Mouse (Mus musculus) gastrocnemius, postnatal 36 days (tissue): ENCODE measurements around the gene Rpp30. TPM values are rescaled to one million over a fixed set of nuclear protein-coding genes. Genes with fewer than 3 reads are reported as not detected.

Source experiments
- DNase-seq, 2 experiments: peaks; one replicate each; pipeline ENCODE4 v3.0.0; 2022
- intact Hi-C: fragments of 180-260 bp; cut with DNase I; formaldehyde crosslinking; loops from one replicate; pipeline ENCODE4 v1.15.1; 2025
- total RNA-seq, 2 experiments: library from RNA; stranded (reverse); gene quantifications; 2 replicates each; pipeline ENCODE4 v1.2.3; 2021

Rpp30 gene
- total RNA-seq, 2 experiments from 2014 or later, result 14.7 to 17.3 TPM

- peak in 1 of 2 experiments; percentile 19 for DNase-seq
- intact Hi-C loops, result no loop called here
Observed at GRCm38 (mm10) chr19:36119783-36120471, 36.4 kb downstream of the Rpp30 start, which contains the start of gene Ankrd1. Gene Ankrd1, minus strand, starts transcription at chr19:36120099.

GRCm38 (mm10) chr19:36124203-36124602 lies 40.7 kb downstream of the Rpp30 start:
- intact Hi-C loops, result no loop called here

GRCm38 (mm10) chr19:36128440-36128839 lies 44.9 kb downstream of the Rpp30 start:
- DNase-seq, result no peak
- intact Hi-C loops, result no loop called here

More at GRCm38 (mm10) chr19:36124203-36124602, 40.7 kb downstream of the Rpp30 start:
- no peak for DNase-seq

- peak in 1 of 2 experiments; percentile 12 for DNase-seq
Observed at GRCm38 (mm10) chr19:36129213-36129612, 45.7 kb downstream of the Rpp30 start.

GRCm38 (mm10) chr19:36129643-36130042 lies 46.1 kb downstream of the Rpp30 start:
- intact Hi-C loops, result no loop called here
- DNase-seq, result no peak

More at GRCm38 (mm10) chr19:36129213-36129612, 45.7 kb downstream of the Rpp30 start:
- intact Hi-C loops, result no loop called here

GRCm38 (mm10) chr19:36130181-36130580 lies 46.7 kb downstream of the Rpp30 start:
- no peak for DNase-seq
- intact Hi-C loops, result no loop called here

- DNase-seq, result no peak
- intact Hi-C loops, result no loop called here
Observed at GRCm38 (mm10) chr19:36131990-36132389, 48.5 kb downstream of the Rpp30 start.

- DNase-seq, result no peak
- intact Hi-C loops, result no loop called here
Observed at GRCm38 (mm10) chr19:36133064-36133463, 49.5 kb downstream of the Rpp30 start.

- intact Hi-C loops, result no loop called here
- no peak for DNase-seq
Observed at GRCm38 (mm10) chr19:36133731-36134130, 50.2 kb downstream of the Rpp30 start.

- intact Hi-C loops, result no loop called here
Observed at GRCm38 (mm10) chr19:36143571-36143970, 60.1 kb downstream of the Rpp30 start.

GRCm38 (mm10) chr19:36148578-36148977 lies 65.1 kb downstream of the Rpp30 start:
- intact Hi-C loops, result no loop called here
- DNase-seq, result no peak

More at GRCm38 (mm10) chr19:36143571-36143970, 60.1 kb downstream of the Rpp30 start:
- no peak for DNase-seq

- intact Hi-C loops, result no loop called here
- no peak for DNase-seq
Observed at GRCm38 (mm10) chr19:36150241-36151007, 66.9 kb downstream of the Rpp30 start.

Other genes with a start within 250 kb of the Rpp30 start
- under 1 TPM; 0.48 to 0.72 TPM for gene Htr7, start 26.2 kb upstream of the Rpp30 start, total RNA-seq
- gene Ankrd1, start 36.4 kb downstream of the Rpp30 start, total RNA-seq, result 10 to 100 TPM in 1 of 2 experiments, 1 to 10 TPM in 1; 9.5 to 11.4 TPM